Mouse (Mus musculus): ENCODE measurements at regions not wholly inside any gene's neighbourhood (a gene's known extent, or its start where the extent isn't known, plus 50 kb on each side); places are given as distances from the start of the nearest gene placed in this dataset.
A peak's percentile ranks its signal among the peaks of the same experiment; 100 is the strongest.

- intact Hi-C loops (cut with DNase I), result no loop called here
- DNase-seq (ENCODE audit: low spot score in 2 of 2), result peak; percentile 9 to 12
Measured at GRCm38 (mm10) chr4:73111311-73111710, 258.9 kb upstream of the Aldoart1 start.
